Mouse (Mus musculus): ENCODE measurements around the gene Gm21981.

DNA sequence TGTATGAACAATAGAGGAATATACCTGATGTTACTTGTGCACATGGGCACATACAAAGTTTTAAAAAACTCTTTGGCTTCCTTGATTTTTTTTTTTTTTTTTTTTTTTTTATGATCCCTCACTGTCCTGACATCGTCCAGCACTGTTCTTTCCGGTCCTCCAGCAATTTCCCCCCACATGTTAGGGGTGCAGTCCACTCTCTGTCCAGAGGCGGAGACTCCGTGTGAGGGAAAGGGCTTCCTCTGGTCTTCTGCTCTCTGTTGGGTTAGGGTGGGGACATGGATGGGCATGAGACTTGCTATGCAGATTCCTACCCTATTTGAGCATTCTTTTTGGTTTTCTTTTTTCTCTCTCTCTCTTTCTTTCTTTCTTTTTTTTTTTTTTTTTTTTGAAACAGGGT is 36.4 kb downstream of the Gm21981 start:
- TF ChIP-seq CTCF (conservative IDR thresholded peaks at IDR 0.05; ENCODE audit: low read length) (no peak), POU5F1 (IDR thresholded peaks at IDR 0.05; ENCODE audit: borderline replicate concordance, low read length) (no peak)

Data from E14TG2a.4 (cell line).